Mouse (Mus musculus) midbrain, embryonic 11.5 days (tissue): Measurements from ENCODE around the gene Mras. TPM values are rescaled to one million over a fixed set of nuclear protein-coding genes. Genes with fewer than 3 reads are reported as not detected.

Source experiments
- ATAC-seq: fragments of 200-750 bp; cut with Nextera tagmentation; 2 replicates; pipeline ENCODE4 v1.8.0; 2017; ENCODE audit warnings: moderate TSS enrichment, moderate library complexity; ENCODE audit not compliant: low FRiP score
- DNase-seq: peaks from one replicate; pipeline ENCODE4 v3.0.0; 2015; ENCODE audit warnings: low spot score; ENCODE audit errors: missing footprints
- H3K27ac ChIP-seq: fragments of 300-500 bp; sonication (generic); 2 replicates; pipeline ENCODE4 v1.5.1; 2014; ENCODE audit warnings: low read depth, low read length
- H3K27me3 ChIP-seq: fragments of 300-500 bp; sonication (generic); 2 replicates; pipeline ENCODE4 v1.6.1; 2014; ENCODE audit warnings: mild to moderate bottlenecking, low read length, moderate library complexity, mixed read lengths; ENCODE audit not compliant: control insufficient read depth, insufficient read depth
- H3K36me3 ChIP-seq: fragments of 300-500 bp; sonication (generic); 2 replicates; pipeline ENCODE4 v1.6.1; 2014; ENCODE audit warnings: mild to moderate bottlenecking, low read length, moderate library complexity, mixed read lengths; ENCODE audit not compliant: control insufficient read depth, insufficient read depth
- H3K4me1 ChIP-seq: fragments of 300-500 bp; sonication (generic); 2 replicates; pipeline ENCODE4 v1.6.1; 2014; ENCODE audit warnings: low read length; ENCODE audit not compliant: control insufficient read depth, insufficient read depth
- H3K4me2 ChIP-seq: fragments of 300-500 bp; sonication (generic); 2 replicates; pipeline ENCODE4 v1.6.1; 2014; ENCODE audit warnings: mild to moderate bottlenecking, moderate library complexity
- H3K4me3 ChIP-seq: fragments of 300-500 bp; sonication (generic); 2 replicates; pipeline ENCODE4 v1.5.1; 2014; ENCODE audit warnings: low read depth, low read length
- H3K9ac ChIP-seq: fragments of 300-500 bp; sonication (generic); 2 replicates; pipeline ENCODE4 v1.6.1; 2014; ENCODE audit warnings: low read length
- H3K9me3 ChIP-seq: fragments of 300-500 bp; sonication (generic); 2 replicates; pipeline ENCODE4 v1.6.1; 2016; ENCODE audit warnings: low read length; ENCODE audit not compliant: control insufficient read depth
- WGBS: fragments of 180-500 bp; shearing (Covaris S2); extraction: QIAGEN DNeasy Blood & Tissue Kit; methylation state at CpG from one replicate; pipeline ENCODE4 v1.1.7; 2014; 5-methylcytosine and 5-hydroxymethylcytosine counted together
- polyA plus RNA-seq: library from polyadenylated mRNA; unstranded; fragments of >200 nt; fragmentation: Nextera tagmentation; extraction: Ambion mirVana; gene quantifications from 2 replicates; pipeline ENCODE4 v1.2.1, GENCODE M21; 2014

Mras gene
- polyA plus RNA-seq, 1 experiment from 2014 or later, result 15.0 TPM

GRCm38 (mm10) chr9:99340126-99340525 is 97.1 kb downstream of the Mras start:
- no peaks in the 10 kb centered on the region for H3K4me1 ChIP-seq
- no peak overlapping the region for H3K27ac ChIP-seq
- ATAC-seq, result no peak
- DNase-seq, result no peak
- no peaks in the 10 kb centered on the region for H3K36me3 ChIP-seq
- H3K4me3 ChIP-seq, result no peak overlapping the region
- no peaks in the 10 kb centered on the region for H3K9me3 ChIP-seq
- WGBS, result 91% methylated on average over 12 of the region's 12 CpGs
- H3K4me2 ChIP-seq, result no peak overlapping the region
- H3K27me3 ChIP-seq, result no peaks in the 10 kb centered on the region
- H3K9ac ChIP-seq, result no peak overlapping the region

GRCm38 (mm10) chr9:99339182-99339581 is 98.0 kb downstream of the Mras start:
- WGBS, result 78% methylated on average over 1 of the region's 1 CpGs
- no peak overlapping the region for H3K9ac ChIP-seq
- no peaks in the 10 kb centered on the region for H3K9me3 ChIP-seq
- H3K27ac ChIP-seq, result no peak overlapping the region
- DNase-seq, result no peak
- no peak for ATAC-seq
- H3K4me1 ChIP-seq, result no peaks in the 10 kb centered on the region
- no peak overlapping the region for H3K4me3 ChIP-seq
- H3K27me3 ChIP-seq, result no peaks in the 10 kb centered on the region
- H3K4me2 ChIP-seq, result no peak overlapping the region
- H3K36me3 ChIP-seq, result no peaks in the 10 kb centered on the region

- H3K4me1 ChIP-seq, result no peaks in the 10 kb centered on the region
Measured at GRCm38 (mm10) chr9:99338293-99338692, 98.9 kb downstream of the Mras start.

GRCm38 (mm10) chr9:99336538-99336937 is 100.6 kb downstream of the Mras start:
- Histone ChIP-seq H3K4me2 (no peak overlapping the region), H3K27ac (no peak overlapping the region), H3K36me3 (no peaks in the 10 kb centered on the region), H3K9ac (no peak overlapping the region), H3K9me3 (no peaks in the 10 kb centered on the region), H3K4me3 (no peak overlapping the region), H3K4me1 (no peaks in the 10 kb centered on the region), H3K27me3 (no peaks in the 10 kb centered on the region)
- DNase-seq, result no peak
- ATAC-seq, result no peak
- 90% methylated on average over 4 of the region's 4 CpGs for WGBS

More at GRCm38 (mm10) chr9:99338293-99338692, 98.9 kb downstream of the Mras start:
- Histone ChIP-seq H3K27me3 (no peaks in the 10 kb centered on the region), H3K36me3 (no peaks in the 10 kb centered on the region), H3K4me2 (no peak overlapping the region), H3K27ac (no peak overlapping the region), H3K9ac (no peak overlapping the region), H3K9me3 (no peaks in the 10 kb centered on the region), H3K4me3 (no peak overlapping the region)
- WGBS, result 100% methylated on average over 1 of the region's 1 CpGs
- DNase-seq, result no peak
- no peak for ATAC-seq

Other genes with a start within 250 kb of the Mras start
- gene Faiml, start 200.1 kb downstream of the Mras start, polyA plus RNA-seq, result not detected in 2 replicates
- 41.9 and 49.5 TPM in 2 replicates for gene Cep70, start 194.0 kb downstream of the Mras start, polyA plus RNA-seq
- 0.12 and 0.34 TPM in 2 replicates for gene Esyt3, start 78.8 kb downstream of the Mras start, polyA plus RNA-seq
- not detected in 2 replicates for gene Nme9, start 14.1 kb upstream of the Mras start, polyA plus RNA-seq
- gene Armc8, start 131.5 kb upstream of the Mras start, polyA plus RNA-seq, result 37.3 and 42.0 TPM in 2 replicates
- gene Dbr1, start 138.4 kb upstream of the Mras start, polyA plus RNA-seq, result 30.0 and 35.0 TPM in 2 replicates
- gene A4gnt, start 175.1 kb upstream of the Mras start, polyA plus RNA-seq, result not detected in 2 replicates
- 12.6 and 13.0 TPM in 2 replicates for gene Dzip1l, start 192.1 kb upstream of the Mras start, polyA plus RNA-seq